Mouse (Mus musculus) CD4-positive, CD25-positive, alpha-beta regulatory T cell, adult 2 months (primary cell): Measurements from ENCODE around the gene Yrdc.
A peak's percentile ranks its signal among the peaks of the same experiment; 100 is the strongest.

Source experiments
- DNase-seq: peaks from one replicate; pipeline ENCODE4 v3.0.0-alpha.2; 2012; ENCODE audit warnings: low read depth, low spot score

Gene Yrdc

GRCm38 (mm10) chr4:124850933-124851658 is 617 bp downstream of the Yrdc start, which contains the start of gene 1110065P20Rik:
1110065P20Rik (minus strand) TSS chr4:124851196.
- peak; percentile 82 for DNase-seq

- no peak for DNase-seq
Measured at GRCm38 (mm10) chr4:124856294-124856693, 5.8 kb downstream of the Yrdc start.

DNA sequence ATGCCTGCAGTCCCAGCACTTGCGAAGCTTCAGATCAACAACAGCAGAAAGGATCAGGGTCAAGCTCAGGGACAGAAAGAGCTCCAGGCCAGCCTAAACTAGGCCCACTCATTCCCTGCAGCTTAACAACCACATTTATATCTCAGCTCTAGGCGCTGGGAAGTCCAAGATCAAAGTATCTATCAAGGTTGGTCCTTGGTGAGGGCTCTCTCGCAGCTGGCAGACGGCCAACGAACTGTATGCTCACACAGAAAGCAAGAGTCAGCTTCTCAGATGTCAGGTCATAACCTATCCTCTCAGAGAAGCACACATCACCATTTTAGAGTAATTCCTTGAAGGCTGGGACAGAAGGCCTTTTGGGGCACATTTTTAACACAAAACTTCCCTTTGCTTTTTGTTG is 7.9 kb downstream of the Yrdc start:
- DNase-seq: no peak

DNA sequence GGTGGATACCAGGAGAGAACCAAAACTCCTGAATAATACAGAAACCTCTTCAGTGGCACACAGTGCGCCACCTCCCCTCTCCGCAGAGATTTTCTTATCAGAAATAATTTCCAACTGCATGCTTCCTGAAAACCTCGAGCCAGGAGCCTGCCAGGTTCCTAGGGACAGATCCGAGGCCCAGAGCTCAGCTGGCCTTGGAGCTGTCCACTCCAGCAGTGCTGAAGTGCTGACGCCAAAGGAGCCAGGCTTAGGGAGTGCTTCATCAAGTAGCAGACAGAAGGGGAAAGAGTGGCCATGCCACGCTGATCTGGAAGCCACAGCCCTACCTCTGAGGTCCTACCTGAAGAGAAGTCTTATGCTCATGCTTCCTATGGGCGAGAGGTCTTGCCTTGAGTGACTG is 10.0 kb downstream of the Yrdc start:
- peak; percentile 55 for DNase-seq

GRCm38 (mm10) chr4:124861283-124862188 is 11.1 kb downstream of the Yrdc start, which contains the start of gene Maneal:
Maneal (minus strand) TSS chr4:124862171.
- DNase-seq: peak; percentile 49

DNA sequence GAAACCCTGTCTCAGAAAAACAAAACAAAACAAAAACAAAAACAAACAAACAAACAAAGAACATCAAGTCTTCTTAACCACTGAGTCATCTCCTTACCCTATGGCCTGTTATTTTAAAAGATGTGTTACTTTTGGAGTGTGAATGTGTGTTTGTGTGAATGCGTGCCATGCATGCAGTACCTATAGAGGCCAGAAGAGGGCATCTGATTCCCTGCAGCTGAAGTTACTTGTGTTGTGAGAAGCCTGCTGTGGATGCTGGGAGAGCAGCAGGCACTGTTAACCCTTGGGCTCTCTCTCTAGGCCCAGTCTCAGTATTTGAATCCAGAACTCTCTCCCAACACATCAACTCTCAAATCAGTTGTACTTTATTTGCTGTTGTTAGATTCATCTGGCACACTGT is 22.2 kb downstream of the Yrdc start:
- no peak for DNase-seq

DNA sequence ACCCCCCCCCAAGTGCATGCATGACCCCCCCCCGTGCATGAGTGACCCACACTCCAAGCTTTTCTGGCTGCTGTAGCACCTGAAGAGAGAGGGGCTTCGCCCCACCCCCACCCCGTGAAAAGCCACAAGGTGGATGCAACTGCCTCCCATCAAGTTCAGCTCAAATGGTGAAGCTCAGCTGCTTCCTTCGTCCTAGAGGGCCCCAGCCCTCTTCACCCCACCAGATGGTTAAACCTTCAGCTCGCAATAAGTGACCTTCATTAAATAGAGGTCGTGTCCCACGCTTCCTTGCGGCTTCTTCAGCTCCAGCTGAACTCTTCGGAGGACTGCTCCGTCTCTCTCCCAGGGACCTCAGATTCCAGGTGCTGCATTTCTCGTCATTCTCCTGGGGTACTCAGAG is 30.1 kb downstream of the Yrdc start, which contains the start of gene Epha10:
TSS of gene Epha10 (plus strand) at position 301 of the 400 bp plus-strand sequence.
- DNase-seq: no peak

DNA sequence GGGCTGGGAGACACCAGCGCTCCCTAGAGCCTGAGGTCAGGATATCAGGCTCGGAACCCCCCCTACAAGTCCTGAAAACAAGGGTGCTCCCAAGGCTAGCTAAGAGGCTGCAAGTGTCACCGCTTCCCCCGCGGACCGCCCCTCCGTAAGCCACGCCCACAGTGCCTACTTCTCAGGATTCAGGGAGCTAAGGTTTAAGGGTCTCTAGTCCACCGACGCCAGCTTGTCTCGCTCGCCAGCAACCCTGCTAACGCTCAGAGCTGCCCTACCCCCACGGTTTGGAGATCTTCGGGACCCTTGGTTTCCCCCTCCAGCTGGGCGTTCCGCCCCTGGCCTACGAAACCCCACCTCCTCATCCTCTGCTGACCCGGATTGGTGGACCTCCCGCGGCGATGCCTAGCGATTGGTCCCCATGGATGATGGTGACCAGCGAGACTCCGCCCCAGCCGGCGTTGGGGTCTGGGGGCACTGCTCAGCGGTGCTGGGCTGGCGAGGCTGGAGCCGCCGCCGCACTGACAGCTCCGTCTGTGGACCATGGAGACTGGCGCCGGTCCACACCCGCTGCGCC is 30.9 kb downstream of the Yrdc start:
- DNase-seq: no peak

- no peak for DNase-seq
Measured at GRCm38 (mm10) chr4:124882151-124882729, 31.8 kb downstream of the Yrdc start.

DNA sequence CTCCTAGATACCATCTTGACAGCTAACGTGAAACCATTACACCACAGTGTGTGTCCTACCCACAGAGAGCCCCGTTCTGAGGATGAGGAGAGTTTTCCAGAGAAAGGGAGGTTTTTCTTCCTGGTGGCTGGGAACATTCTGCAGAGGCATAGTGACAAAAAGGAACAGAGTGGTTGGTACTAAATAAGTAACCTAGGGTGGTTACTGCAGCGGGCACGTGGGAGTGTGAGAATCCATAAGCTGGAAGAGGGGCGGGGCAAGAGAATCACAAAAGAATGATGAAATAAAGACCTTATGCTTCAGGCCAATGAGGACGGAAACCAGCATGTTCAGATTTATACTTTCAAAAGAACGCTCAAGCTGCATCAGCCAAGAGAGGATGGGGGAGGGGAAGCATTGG is 38.2 kb downstream of the Yrdc start:
- no peak for DNase-seq

GRCm38 (mm10) chr4:124889935-124890334 is 39.5 kb downstream of the Yrdc start:
- DNase-seq: no peak

DNA sequence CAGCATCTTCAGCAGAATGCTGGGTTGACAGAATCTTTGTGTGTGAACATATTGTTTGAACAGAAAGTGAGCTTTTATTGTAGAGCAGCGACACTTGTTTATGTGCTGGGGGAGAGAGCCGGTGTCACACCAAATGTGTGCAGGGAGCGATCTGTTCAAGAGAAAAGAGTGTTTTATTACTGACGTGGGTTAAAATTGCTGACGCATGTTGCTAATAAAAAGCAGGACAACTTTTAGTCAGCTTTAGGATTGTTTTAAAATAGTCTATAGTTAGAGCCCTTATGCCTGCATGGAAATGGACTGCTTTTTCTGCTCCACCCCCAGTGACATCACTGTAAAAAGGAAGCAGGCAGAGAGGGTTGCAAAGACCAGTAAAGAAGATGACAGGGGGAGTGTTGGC is 40.4 kb downstream of the Yrdc start:
- no peak for DNase-seq

- DNase-seq: no peak
Measured at GRCm38 (mm10) chr4:124893769-124894168, 43.3 kb downstream of the Yrdc start.

DNA sequence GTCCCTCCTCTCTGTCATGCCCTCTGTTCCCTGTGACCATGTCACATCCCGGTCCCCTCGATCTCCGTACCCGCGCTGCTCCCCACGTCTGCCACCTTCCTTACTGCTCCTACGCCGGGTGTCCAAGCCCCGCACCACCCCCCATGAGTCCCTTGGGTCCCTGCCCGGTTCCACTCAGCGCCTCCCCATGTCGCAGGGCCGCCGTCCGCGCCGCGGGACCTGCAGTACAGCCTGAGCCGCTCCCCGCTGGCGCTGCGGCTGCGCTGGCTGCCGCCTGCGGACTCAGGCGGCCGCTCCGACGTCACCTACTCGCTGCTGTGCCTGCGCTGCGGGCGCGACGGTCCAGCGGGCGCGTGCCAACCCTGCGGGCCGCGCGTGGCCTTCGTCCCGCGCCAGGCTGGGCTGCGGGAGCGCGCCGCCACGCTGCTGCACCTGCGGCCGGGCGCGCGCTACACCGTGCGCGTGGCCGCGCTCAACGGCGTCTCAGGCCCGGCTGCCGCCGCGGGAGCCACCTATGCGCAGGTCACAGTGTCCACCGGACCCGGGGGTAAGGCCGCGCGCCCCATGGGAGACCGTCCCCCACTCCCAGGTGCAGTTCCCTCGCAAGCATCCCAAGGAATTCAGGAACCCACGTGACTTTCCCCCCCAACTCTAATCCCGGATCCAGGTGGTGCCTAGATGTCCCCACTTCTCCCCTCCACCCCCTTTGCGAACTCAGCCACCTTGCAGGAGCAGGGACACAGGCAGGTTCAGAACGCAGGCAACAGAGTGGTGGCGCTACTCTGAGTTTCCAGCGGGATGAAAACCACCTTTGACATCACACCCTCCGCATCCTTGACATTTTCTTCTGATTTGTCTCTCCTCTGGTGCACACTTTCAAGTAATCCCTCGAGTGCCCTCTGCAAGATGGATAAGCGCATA is 44.3 kb downstream of the Yrdc start:
- no peak for DNase-seq

GRCm38 (mm10) chr4:124898428-124898827 is 47.9 kb downstream of the Yrdc start:
- DNase-seq: no peak

DNA sequence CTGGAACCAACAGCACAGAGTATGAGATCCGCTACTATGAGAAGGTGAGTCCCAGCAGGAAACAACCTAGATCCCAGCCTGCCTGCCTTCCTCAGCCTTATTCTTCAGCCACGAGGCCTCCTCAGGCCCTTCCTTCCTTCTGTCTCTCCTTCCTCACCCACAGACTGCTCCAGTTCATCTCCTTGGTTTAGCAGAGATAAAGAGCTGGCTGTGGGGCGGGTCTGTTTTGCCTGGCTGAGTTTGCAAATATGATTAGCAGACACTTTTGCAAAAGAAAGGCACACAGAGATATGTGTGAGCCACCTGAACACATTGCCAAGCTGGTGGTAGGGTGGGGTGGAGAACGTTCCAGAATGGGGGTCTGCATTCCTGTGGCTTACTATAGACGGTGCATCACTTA is 49.4 kb downstream of the Yrdc start:
- no peak for DNase-seq
